Mouse (Mus musculus): ENCODE measurements around the gene Golga5.

DNA sequence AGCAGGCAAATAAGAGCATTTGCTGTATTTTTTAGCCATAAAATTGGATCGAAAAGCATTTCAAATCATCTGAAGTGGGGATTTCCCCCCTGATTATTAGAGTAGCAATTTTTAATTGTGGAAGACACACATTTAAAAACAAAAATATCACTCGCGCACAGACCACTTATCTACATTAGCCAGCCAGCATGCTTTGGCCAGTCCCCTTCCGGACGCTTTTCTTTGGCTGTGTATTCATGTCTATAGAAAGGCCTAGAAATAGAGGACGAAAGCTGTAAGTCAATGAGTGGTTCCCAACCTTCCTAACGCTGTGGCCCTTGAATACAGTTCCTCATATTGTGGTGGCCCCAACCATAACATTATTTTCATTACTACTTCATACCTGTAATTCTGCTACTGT lies 37.0 kb downstream of the Golga5 start:
- no peak for TF ChIP-seq POLR2A (IDR thresholded peaks at IDR 0.05; ENCODE audit: control insufficient read depth, low read depth, low read length)
- no peak for TF ChIP-seq CTCF (IDR thresholded peaks at IDR 0.05; ENCODE audit: control insufficient read depth, insufficient read depth, insufficient replicate concordance, low read depth, low read length)
